Mouse (Mus musculus): ENCODE measurements at regions not wholly inside any gene's neighbourhood (a gene's known extent, or its start where the extent isn't known, plus 50 kb on each side); places are given as distances from the start of the nearest gene placed in this dataset.

- in situ Hi-C loops (cut with MboI, MseI): no loop called here
Observed at GRCm38 (mm10) chr17:85932360-85933132, 212.4 kb downstream of the Srbd1 start.

GRCm38 (mm10) chr17:85931955-85932354 is 213.0 kb downstream of the Srbd1 start:
- in situ Hi-C loops (cut with MboI, MseI): no loop called here

DNA sequence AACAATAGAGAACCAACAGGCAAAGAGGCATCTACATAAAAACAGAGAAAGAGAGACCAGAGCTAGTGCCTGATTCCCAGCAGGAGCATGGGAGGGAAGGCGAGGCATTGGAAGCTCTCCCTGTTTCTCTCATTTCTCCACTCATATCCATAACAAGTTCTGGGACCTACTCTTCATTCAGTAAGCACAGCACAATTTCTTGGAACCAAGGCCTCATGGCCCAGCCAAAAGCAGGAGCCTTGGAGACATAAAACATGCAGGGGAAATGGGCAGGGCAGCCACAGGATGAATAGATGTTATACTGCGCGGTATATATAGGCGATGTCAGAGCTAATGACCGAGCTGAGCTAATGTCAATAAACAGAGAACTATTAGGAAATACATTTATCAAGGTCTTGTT is 214.2 kb downstream of the Srbd1 start:
- in situ Hi-C loops (cut with MboI, MseI): no loop called here

- in situ Hi-C loops (cut with MboI, MseI): no loop called here
Observed at GRCm38 (mm10) chr17:85930331-85930730, 214.6 kb downstream of the Srbd1 start.

DNA sequence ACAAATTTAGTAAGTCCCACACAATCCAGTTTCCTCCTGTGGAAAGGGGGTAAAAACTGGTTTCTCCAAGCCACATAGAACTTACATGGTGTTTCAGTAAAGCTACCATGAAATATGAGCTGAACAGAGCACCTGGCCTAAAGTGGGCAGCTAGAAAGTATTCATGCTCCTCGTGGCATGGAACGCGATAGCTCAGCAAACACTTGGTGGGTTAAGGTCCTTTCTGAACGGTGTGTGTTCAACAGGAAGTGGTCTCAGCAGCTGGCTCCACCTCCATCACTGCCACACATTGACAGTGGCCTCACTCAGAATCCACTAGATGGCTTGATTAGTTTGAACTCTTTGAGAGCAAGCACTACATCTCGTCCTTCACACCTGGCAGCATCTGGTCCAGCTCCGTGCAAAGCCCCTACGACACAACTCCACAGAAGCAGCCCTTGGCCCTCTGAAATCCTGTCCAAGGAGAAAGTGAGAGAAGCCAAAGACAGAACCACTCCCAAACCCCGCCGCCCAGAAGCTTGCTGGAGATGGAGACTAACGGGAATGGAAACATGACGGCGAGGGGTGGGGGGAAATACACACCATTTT is 215.2 kb downstream of the Srbd1 start:
- in situ Hi-C loops (cut with MboI, MseI): no loop called here

DNA sequence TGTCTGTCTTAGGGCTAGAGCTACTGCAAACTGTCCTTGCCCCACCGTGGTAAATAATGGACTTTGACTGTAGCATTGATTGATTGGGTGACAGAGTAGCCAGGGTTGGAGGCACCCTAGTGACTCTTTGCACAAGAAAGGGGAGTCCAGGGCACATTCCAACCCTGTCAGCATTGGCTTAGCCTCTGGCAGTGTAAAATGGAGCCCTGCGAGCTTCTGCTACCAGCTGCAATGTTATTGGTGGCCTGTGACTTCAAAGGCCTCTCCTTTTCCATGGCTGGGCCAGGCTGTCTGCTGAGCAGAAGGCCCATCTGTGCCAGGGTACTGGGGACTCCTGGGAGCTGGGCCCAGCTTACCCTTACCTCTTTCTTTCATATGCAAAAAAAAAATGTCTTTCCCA is 216.4 kb downstream of the Srbd1 start:
- in situ Hi-C loops (cut with MboI, MseI): no loop called here

- in situ Hi-C loops (cut with MboI, MseI): no loop called here
Observed at GRCm38 (mm10) chr17:85927261-85927660, 217.7 kb downstream of the Srbd1 start.

DNA sequence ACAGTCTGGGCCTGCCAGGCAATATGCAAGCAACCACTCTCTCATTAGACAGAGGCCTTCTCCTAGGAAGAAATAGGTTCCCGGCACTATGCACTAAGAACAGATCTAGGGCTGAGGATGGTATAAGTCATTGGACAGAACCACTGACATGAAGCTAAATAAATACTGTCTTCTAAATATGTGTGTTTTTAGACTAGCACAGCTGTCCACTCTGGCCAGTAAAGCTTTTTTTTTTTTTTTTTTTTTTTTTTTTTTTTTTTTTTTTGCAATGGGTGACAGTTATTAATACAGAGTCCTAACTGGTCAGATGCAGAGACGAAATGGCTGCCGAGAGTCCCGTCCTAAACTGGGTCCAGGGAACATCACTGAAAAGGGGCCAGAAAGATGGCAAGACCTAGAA is 218.9 kb downstream of the Srbd1 start:
- in situ Hi-C loops (cut with MboI, MseI): no loop called here

DNA sequence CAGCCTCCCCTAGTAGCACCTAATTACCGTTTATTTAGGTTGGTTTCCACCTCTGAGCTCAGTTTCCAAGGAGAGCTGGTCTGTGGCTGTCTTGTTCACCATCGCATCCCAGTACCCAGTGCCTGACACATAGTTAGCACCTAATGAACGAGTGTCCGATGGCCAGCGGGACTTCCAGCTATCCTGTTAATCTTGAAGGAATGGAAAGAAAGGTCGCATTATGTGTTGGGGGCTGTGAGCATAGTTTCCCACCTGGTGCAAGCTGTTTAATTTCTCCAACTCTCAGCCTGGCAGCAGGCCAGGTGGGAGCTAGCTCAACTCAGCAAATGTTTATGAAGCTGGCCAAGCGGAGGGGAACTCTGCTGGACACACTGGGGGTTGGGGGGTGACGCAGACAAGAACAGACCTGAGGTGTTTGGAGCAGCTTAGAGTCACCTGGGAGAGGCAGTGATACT is 223.7 kb downstream of the Srbd1 start:
- in situ Hi-C loops (cut with MboI, MseI): no loop called here

DNA sequence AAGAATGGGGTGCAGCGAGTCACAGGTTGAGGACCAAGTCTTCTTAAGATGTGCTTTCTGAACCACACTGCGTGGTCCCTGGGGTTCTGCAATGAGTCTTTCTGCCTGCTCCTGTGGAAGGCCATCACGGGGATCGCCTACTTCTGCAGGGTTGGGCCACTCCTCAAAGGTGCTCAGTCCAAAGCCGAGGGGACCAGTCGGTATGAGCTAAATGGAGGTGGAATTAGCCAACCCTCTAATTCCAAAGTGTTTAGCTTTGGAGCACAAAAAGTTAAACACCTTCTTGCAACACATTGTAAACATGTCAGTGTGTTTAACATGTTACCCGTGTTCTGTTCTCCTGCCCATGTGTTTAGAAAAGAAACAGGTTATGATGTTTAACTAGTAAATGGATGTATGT is 225.1 kb downstream of the Srbd1 start:
- in situ Hi-C loops (cut with MboI, MseI): loop anchor here (10.0 kb wide), 1 partner anchor 1625 kb away; no protein-coding TSS in a partner anchor

GRCm38 (mm10) chr17:85915870-85916269 is 227.8 kb upstream of the Six2 start:
- in situ Hi-C loops (cut with MboI, MseI): loop anchor here (10.0 kb wide), 1 partner anchor 1629 kb away; no protein-coding TSS in a partner anchor

GRCm38 (mm10) chr17:85914062-85914461 is 226.0 kb upstream of the Six2 start:
- in situ Hi-C loops (cut with MboI, MseI): loop anchor here (10.0 kb wide), 1 partner anchor 1631 kb away; no protein-coding TSS in a partner anchor

GRCm38 (mm10) chr17:85908709-85909108 is 220.6 kb upstream of the Six2 start:
- in situ Hi-C loops (cut with MboI, MseI): no loop called here

- in situ Hi-C loops (cut with MboI, MseI): no loop called here
Observed at GRCm38 (mm10) chr17:85906597-85907187, 218.6 kb upstream of the Six2 start.

- in situ Hi-C loops (cut with MboI, MseI): no loop called here
Observed at GRCm38 (mm10) chr17:85902575-85902974, 214.5 kb upstream of the Six2 start.

- in situ Hi-C loops (cut with MboI, MseI): no loop called here
Observed at GRCm38 (mm10) chr17:85899096-85899495, 211.0 kb upstream of the Six2 start.

GRCm38 (mm10) chr17:85895978-85896377 is 207.9 kb upstream of the Six2 start:
- in situ Hi-C loops (cut with MboI, MseI): no loop called here

GRCm38 (mm10) chr17:85891243-85891642 is 203.2 kb upstream of the Six2 start:
- in situ Hi-C loops (cut with MboI, MseI): no loop called here

DNA sequence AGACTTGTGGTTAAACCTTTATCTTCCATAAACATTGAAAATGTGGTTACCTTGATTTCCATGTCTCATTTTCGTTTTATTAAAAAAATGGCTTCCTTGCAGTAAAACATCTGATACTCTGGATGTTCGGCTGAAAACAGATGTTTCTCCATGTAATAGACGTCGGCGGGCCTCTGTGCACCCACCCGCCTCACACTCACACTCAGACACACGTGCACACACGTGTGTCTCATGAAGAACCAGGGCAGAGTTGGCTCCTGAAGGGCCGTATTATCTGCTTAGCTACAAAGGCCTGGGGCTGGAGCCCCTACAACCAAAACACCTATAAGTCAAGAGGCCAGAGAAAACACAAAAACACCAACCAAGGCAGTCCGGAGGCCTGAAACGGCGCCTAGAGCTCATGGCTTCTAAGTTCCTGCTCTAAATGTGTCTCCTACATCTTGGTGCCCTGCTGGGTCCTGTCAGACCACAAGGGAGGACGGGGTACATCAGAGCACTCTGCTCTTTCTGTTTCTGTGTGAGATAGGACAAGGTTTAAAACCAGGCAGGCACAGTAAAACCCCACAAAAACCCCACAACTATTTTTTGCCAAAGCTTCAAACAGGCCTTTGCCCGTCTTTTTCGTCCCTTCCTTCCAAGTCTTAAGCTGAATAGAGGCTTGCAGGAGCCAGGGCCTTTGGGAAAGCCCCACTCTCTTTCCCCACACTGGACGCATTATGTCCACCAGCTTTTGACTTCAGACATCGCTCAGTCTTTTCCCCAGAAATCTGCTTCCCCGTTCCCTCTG is 201.9 kb upstream of the Six2 start:
- in situ Hi-C loops (cut with MboI, MseI): no loop called here

- in situ Hi-C loops (cut with MboI, MseI): no loop called here
Observed at GRCm38 (mm10) chr17:85888568-85889398, 200.7 kb upstream of the Six2 start.

- in situ Hi-C loops (cut with MboI, MseI): no loop called here
Observed at GRCm38 (mm10) chr17:85886675-85887074, 198.6 kb upstream of the Six2 start.
